ENCODE assay signal across 18 mouse cellular contexts in the genomic region with DNA sequence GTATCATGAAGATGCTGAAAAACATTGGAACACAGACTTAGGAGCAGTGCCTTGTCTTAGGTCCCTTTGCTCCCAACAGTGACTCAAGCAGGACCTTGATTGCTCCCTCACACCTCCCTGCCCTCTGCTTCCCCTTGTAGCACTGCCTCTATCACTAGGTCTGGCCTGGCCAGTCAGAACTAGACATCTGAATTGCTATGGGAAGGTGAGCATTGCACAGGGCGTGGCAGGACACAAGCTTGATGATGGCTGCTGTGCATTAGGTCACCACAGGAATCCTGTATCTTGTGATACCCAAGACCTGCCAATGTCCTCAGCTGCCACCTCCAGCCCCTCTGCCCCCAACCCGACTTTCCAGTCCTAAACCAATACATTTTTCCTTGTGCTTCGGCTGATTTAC.
"Had no signal": no experiment of that assay in that cellular context is flagged by ENCODE, and none has a peak within 500 bp of the region (broad histone marks: within the 10 kb centered on the region; RNA-seq: fewer than 3 reads in every experiment).

No protein-coding gene starts in this region.

- H3K4me3 ChIP-seq: limb, embryonic 12.5 days; limb, embryonic 15.5 days; midbrain, embryonic 12.5 days; midbrain, embryonic 15.5 days; neural tube, embryonic 12.5 days; neural tube, embryonic 15.5 days had no signal

- H3K9ac ChIP-seq: limb, embryonic 12.5 days; limb, embryonic 15.5 days; liver, embryonic 14.5 days; liver, postnatal 0 days; lung, embryonic 14.5 days; midbrain, embryonic 12.5 days; midbrain, embryonic 15.5 days; neural tube, embryonic 12.5 days; neural tube, embryonic 15.5 days had no signal

- H3K4me1 ChIP-seq: limb, embryonic 12.5 days; midbrain, embryonic 12.5 days; midbrain, embryonic 15.5 days; neural tube, embryonic 12.5 days; neural tube, embryonic 15.5 days had no signal

- H3K4me2 ChIP-seq: limb, embryonic 12.5 days; limb, embryonic 15.5 days; liver, embryonic 11.5 days; lung, embryonic 14.5 days; midbrain, embryonic 12.5 days; midbrain, embryonic 15.5 days; neural tube, embryonic 12.5 days; neural tube, embryonic 15.5 days had no signal

- DNase-seq: kidney, postnatal 10 days; left cerebral cortex, postnatal 4 days; liver, postnatal 0 days; lung, embryonic 14.5 days; right cerebral cortex, adult 18-20 months; right cerebral cortex, postnatal 14 days; right cerebral cortex, postnatal 4 days; thymus, postnatal 25 days had no signal

- H3K27me3 ChIP-seq: limb, embryonic 12.5 days; limb, embryonic 15.5 days; midbrain, embryonic 12.5 days; midbrain, embryonic 15.5 days; neural tube, embryonic 12.5 days; neural tube, embryonic 15.5 days had no signal

- ATAC-seq: liver, postnatal 0 days; lung, postnatal 0 days; midbrain, embryonic 15.5 days had no signal

- H3K9me3 ChIP-seq: limb, embryonic 12.5 days; limb, embryonic 15.5 days; midbrain, embryonic 12.5 days; midbrain, embryonic 15.5 days; neural tube, embryonic 12.5 days; neural tube, embryonic 15.5 days had no signal

- H3K27ac ChIP-seq: limb, embryonic 12.5 days; limb, embryonic 15.5 days; liver, embryonic 14.5 days; macrophage; midbrain, embryonic 12.5 days; midbrain, embryonic 15.5 days; neural tube, embryonic 12.5 days; neural tube, embryonic 15.5 days had no signal
